Mouse (Mus musculus) CH12.LX (cell line): ENCODE measurements around the gene Matn1.

Experiments used
- CTCF ChIP-seq, 2 experiments: IDR thresholded peaks in 1 of 2; conservative IDR thresholded peaks in 1 of 2; 2 replicates each; pipeline ENCODE4 v1.5.1; 2011 to 2012; ENCODE audit warnings: low read depth in 2 of 2, low read length in 2 of 2, improper control_type of control experiment in 1 of 2, inconsistent platforms in 1 of 2, mild to moderate bottlenecking in 1 of 2, moderate library complexity in 1 of 2
- EP300 ChIP-seq: IDR thresholded peaks from 2 replicates; pipeline ENCODE4 v1.6.1; 2011; ENCODE audit warnings: low read length, improper control_type of control experiment
- HCFC1 ChIP-seq: IDR thresholded peaks from 2 replicates; pipeline ENCODE4 v1.6.1; 2012; ENCODE audit warnings: low read depth, mild to moderate bottlenecking, inconsistent platforms, low read length, improper control_type of control experiment
- MAFK ChIP-seq: IDR thresholded peaks from 2 replicates; pipeline ENCODE4 v1.6.1; 2011; ENCODE audit warnings: low read length, improper control_type of control experiment; ENCODE audit not compliant: insufficient replicate concordance
- SMC3 ChIP-seq: IDR thresholded peaks from 2 replicates; pipeline ENCODE4 v1.6.1; 2011; ENCODE audit warnings: low read depth, low read length, improper control_type of control experiment
- ZC3H11A ChIP-seq: IDR thresholded peaks from 2 replicates; pipeline ENCODE4 v1.6.1; 2012; ENCODE audit warnings: low read depth, mild to moderate bottlenecking, inconsistent platforms, low read length, improper control_type of control experiment
- ZKSCAN1 ChIP-seq: IDR thresholded peaks from 2 replicates; pipeline ENCODE4 v1.6.1; 2012; ENCODE audit warnings: low read depth, inconsistent platforms, low read length, improper control_type of control experiment, borderline replicate concordance
- ZNF384 ChIP-seq: IDR thresholded peaks from 2 replicates; pipeline ENCODE4 v1.6.1; 2012; ENCODE audit warnings: low read depth, low read length, improper control_type of control experiment, inconsistent platforms

DNA sequence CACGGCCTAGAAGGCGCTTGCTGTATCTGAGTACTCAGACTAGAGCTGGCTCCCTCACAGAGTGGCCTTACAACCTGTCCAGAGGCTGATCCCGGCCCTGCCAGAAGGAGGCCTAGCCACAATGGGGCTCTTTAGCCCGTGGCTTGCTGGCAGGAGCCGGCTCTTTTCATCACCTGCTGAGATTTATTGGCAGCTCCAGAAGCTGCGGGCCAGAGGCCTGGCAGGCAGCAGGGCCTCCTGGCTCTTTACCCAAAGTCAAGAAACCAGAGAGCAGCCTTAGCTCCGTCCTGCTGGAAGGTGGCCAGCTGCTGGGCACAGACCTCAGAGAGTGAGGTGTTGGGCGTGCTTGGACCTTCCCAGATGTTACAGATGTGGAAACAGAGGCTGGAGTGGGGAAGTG is 37.9 kb upstream of the Matn1 start:
- TF ChIP-seq ZNF384 (no peak), CTCF (conservative IDR thresholded peaks at IDR 0.05 in 1 of 2, IDR thresholded peaks at IDR 0.05 in 1 of 2; ENCODE audit: low read depth in 2 of 2, low read length in 2 of 2) (no peak), SMC3 (no peak), ZC3H11A (no peak), EP300 (no peak), ZKSCAN1 (no peak), MAFK (no peak), HCFC1 (no peak)
